Mouse (Mus musculus): ENCODE data around the gene Cldn15. TPM values are rescaled to one million over a fixed set of nuclear protein-coding genes. Genes with fewer than 3 reads are reported as not detected.

The Cldn15 gene
- 0.21 and 0.35 TPM in 2 replicates for polyA plus RNA-seq (2015; fragmentation: Nextera tagmentation; extraction: Ambion mirVana)

DNA sequence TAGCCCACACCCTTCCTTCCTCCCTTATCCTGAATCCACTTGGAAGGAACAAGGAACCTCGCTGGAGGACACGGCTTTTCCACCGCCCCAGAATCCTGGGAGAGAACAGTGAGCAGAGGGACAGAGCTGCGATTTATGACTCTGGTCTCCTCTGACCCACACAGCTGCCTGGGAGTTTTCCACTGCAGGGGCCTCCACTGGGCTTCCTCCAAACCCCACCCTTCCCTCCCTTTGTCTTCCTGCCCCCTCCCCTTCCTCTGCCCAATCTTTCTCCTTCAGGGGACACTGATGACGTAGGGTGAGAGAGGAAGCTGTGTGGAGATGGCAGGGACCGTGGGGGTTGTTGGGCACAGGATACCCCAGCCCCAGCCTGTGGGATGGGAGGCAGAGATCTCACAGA is at the start of gene Cldn15:
Cldn15 (plus strand) TSS at position 286 of the 400 bp plus-strand sequence.
- H3K4me2 ChIP-seq, result no peak within 1 kb of the TSS
- 66% methylated on average over 6 of the region's 6 CpGs for WGBS
- H3K27me3 ChIP-seq, result no peaks in the 10 kb centered on the region
- H3K36me3 ChIP-seq, result peaks cover 53% of the 10 kb centered on the region
- H3K27ac ChIP-seq, result no peak within 1 kb of the TSS
- H3K4me3 ChIP-seq, result no peak within 1 kb of the TSS
- no peak for ATAC-seq (ENCODE audit: low FRiP score)
- H3K9me3 ChIP-seq, result no peaks in the 10 kb centered on the region
- no peak within 1 kb of the TSS; the same call in 1 of the 2 replicates for H3K9ac ChIP-seq
- H3K4me1 ChIP-seq (replicated peaks), result peaks cover 15% of the 10 kb centered on the region

DNA sequence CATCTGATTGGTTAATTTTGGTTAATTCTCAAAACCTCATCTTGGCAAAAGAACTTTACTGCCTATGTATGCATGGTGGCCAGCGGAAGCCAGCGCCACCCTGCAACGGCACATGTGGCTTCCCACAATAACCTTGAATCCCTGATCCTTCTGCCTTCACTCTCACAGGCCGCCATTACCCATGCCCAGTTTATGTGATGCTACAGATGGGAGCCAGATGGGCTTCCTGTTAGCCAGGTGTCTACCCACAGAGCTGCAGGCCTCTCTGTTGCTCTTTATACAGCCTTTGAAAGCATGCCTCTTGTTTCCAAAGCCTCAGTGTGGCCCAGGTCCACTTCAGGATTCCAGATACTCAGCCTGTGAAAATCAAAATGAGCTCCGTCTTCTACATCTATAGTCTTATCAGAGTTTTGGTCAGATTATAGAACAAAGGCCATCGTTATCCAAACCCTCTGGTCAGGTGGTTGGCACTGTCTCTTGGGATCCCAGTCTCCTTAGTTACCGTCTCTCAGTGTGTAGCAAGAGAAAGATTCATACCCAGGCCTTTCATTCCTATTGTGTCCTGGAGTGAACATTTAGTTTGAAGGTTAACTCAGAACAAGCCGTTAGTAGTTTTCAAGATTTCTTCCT is 48.7 kb upstream of the Cldn15 start:
- WGBS, result 95% methylated on average over 8 of the region's 8 CpGs
- Histone ChIP-seq H3K4me3 (no peak overlapping the region), H3K9ac (no peak overlapping the region), H3K4me2 (no peak overlapping the region), H3K27me3 (no peaks in the 10 kb centered on the region), H3K27ac (no peak overlapping the region), H3K4me1 (replicated peaks) (peaks cover 7% of the 10 kb centered on the region), H3K9me3 (no peaks in the 10 kb centered on the region), H3K36me3 (peaks cover 16% of the 10 kb centered on the region)
- ATAC-seq (ENCODE audit: low FRiP score), result no peak

DNA sequence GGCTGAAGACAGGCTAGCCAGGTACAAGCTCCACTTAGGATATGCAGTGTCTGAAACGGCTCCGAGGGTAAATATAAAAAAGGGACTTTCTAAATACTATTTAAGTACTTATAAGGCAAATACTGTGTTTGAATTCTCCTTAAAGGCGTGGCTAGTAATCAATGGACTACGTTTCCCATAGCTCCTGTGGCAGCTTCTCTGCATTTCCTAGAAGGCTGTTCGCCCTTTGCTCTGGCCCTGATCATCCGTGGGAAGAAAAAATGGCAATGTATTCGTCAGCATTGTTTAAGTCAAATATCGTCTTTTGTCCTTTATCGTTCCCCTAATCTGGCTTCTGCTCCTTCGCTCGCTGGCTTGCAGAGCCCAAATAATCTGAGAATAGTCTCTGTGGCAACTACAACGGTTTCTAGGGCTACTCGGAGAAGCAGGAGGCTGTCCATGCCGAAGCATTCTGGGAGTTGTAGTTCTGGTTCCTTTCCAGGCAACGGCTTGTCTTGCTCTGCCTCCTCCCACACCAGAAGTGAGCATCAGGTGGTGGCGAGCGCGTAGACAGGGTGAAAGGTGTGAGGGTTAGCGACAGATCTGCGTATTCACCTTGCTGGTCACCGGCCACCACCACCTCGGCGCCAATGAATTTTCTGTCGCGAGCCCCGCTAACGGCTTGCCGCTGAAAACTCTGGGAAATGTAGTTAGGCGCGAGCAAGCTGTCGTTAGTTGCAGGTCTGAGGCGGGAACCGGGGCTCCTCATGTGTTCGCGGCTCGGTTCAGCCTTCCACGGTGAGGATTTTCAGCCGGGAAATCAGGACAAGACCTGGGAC is 47.6 kb upstream of the Cldn15 start:
- no peaks in the 10 kb centered on the region for H3K9me3 ChIP-seq
- WGBS, result 3% methylated on average over 38 of the region's 38 CpGs
- peak; percentile 91 for ATAC-seq (ENCODE audit: low FRiP score)
- H3K4me2 ChIP-seq, result peak overlapping the region; percentile 74
- peaks cover 7% of the 10 kb centered on the region for H3K4me1 ChIP-seq (replicated peaks)
- no peaks in the 10 kb centered on the region for H3K27me3 ChIP-seq
- H3K27ac ChIP-seq, result peak overlapping the region; percentile 76
- peak overlapping the region; percentile 54 for H3K4me3 ChIP-seq
- H3K9ac ChIP-seq, result peak overlapping the region; percentile 78
- H3K36me3 ChIP-seq, result peaks cover 4% of the 10 kb centered on the region; the same call in 1 of the 2 replicates

DNA sequence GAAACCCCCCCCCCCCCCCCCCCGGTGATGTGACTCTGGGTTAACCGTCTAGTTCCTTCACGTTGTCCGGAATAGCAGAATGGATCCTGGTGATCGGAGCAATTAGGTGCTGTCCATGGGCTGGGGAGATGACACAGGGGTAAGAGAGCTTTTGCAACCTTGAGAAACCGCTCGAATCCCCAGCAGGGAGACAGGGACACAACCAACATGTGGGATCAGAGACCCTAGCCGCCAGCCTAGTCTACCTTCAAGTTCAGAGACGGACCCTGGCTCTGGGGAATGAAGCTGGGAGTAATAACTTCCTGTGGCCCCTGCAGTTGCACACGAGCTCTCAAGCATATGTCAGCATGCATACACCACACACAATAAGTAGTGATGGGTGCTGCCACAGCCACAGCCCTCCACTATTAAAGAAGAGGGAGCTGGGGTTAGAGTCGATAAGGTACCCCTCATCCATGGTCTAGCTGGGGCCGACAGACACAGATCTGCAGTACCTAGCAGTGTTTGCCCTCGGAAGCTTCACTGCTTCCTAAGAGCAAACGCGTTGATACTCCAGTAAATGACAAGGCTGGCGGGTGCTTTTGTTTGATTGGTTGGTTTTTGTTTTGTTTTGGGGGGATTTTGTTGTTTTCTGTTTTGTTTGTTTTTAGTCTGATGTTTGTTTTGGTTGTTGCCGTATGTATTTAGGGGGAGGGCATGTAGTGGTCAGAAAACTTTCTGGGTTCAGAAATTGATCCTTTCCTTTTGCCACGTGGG is 46.7 kb upstream of the Cldn15 start:
- Histone ChIP-seq H3K27ac (no peak overlapping the region), H3K9me3 (no peaks in the 10 kb centered on the region), H3K4me3 (peak overlapping the region; percentile 54), H3K27me3 (no peaks in the 10 kb centered on the region), H3K4me2 (peak overlapping the region; percentile 74), H3K36me3 (no peaks in the 10 kb centered on the region; the same call in 1 of the 2 replicates), H3K9ac (peak overlapping the region; percentile 78), H3K4me1 (replicated peaks) (peaks cover 7% of the 10 kb centered on the region)
- 23% methylated on average over 18 of the region's 18 CpGs for WGBS
- ATAC-seq (ENCODE audit: low FRiP score), result 0 out of 2 replicates have a peak, but pooled peaks have one; percentile 16

DNA sequence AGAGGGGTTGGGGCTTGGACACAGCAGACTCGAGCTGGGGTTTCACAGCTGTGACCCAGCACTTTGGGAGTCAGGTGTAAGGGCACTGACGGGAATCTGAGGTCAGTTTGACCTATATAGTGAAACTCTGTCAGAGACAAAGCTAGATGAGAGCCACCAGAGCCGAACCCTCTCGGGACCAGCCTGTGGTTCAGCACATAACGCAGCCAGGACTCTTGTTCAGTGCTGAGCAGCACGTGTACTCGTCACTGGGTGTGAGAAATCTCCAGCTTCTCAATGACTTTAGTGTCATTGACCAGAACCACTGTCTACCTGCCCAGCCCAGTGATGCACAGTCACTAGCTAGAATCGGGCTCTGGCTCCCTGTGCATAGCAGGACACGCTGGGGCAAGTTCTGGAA is 43.6 kb upstream of the Cldn15 start:
- peaks cover 9% of the 10 kb centered on the region; the same call in 1 of the 2 replicates for H3K36me3 ChIP-seq
- no peaks in the 10 kb centered on the region for H3K9me3 ChIP-seq
- H3K4me1 ChIP-seq (replicated peaks), result peaks cover 7% of the 10 kb centered on the region
- 89% methylated on average over 9 of the region's 9 CpGs for WGBS
- no peak for ATAC-seq (ENCODE audit: low FRiP score)
- H3K27ac ChIP-seq, result no peak overlapping the region
- no peaks in the 10 kb centered on the region for H3K27me3 ChIP-seq
- H3K9ac ChIP-seq, result no peak overlapping the region
- no peak overlapping the region for H3K4me3 ChIP-seq
- H3K4me2 ChIP-seq, result no peak overlapping the region

DNA sequence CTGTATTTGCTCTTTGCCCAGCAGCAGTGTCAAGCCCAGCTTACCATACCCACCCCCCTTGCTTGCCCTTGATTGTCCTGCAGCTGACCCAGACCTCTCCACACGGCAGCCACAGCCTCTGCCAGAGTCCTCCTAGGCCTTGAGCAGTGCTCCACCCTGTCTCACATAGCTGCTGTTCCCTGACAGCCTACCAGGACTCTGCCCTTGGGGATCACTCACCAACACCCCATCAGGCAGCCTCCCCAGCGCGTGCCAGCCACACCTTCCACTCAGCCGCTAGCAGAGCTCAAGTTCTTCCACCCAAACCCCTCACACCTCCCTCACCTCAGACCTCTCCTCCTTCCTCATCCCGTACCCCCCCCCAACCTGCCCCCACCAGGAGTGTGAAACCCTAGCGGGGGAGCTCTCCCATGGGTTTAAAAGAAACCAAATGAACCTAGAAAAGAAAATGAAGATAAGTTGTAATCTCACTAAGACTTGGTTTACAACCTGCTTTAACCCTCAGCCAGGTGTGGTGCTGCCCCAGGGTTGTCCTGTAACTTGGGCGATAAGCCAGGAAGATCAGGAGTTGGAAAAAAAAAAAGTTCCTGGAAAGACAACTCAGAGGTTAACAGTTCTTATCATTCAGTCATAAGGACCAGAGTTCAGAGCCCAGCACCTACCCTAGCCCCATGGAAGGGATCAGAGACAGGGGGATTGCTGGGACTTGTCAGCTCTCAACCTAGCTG is 42.5 kb upstream of the Cldn15 start:
- 78% methylated on average over 7 of the region's 7 CpGs for WGBS
- ATAC-seq (ENCODE audit: low FRiP score), result no peak
- Histone ChIP-seq H3K27ac (no peak overlapping the region), H3K4me2 (no peak overlapping the region), H3K9me3 (no peaks in the 10 kb centered on the region), H3K4me3 (no peak overlapping the region), H3K9ac (0 out of 2 replicates have a peak overlapping the region, but pooled peaks have one; percentile 35), H3K4me1 (replicated peaks) (peaks cover 7% of the 10 kb centered on the region), H3K27me3 (no peaks in the 10 kb centered on the region), H3K36me3 (peaks cover 9% of the 10 kb centered on the region; the same call in 1 of the 2 replicates)

DNA sequence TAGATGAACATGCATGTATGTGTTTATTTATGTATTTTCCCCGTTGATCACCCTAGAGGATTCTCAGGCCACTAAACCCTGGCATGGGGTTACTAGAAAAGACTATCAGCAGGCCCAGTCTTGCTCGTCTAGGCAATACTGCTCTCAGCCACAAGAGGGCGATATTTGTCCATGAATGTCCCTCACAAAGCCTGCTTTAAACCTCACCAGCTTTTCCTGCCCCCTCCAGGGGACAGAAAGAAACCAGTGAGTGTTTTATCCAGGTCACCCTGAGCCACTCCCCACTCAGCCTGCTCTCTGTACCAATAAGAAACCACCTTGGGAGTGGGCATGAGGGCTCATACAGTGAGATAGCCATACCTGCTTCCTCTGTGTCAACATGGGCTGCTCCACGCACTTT is 37.3 kb upstream of the Cldn15 start:
- Histone ChIP-seq H3K27me3 (no peaks in the 10 kb centered on the region), H3K4me2 (no peak overlapping the region), H3K4me3 (no peak overlapping the region), H3K27ac (peak overlapping the region; percentile 25; the same call in 1 of the 2 replicates), H3K36me3 (peaks cover 9% of the 10 kb centered on the region; the same call in 1 of the 2 replicates), H3K4me1 (replicated peaks) (peaks cover 3% of the 10 kb centered on the region; the same call in 1 of the 2 replicates), H3K9ac (no peak overlapping the region), H3K9me3 (no peaks in the 10 kb centered on the region)
- 23% methylated on average over 4 of the region's 4 CpGs for WGBS
- peak; percentile 84 for ATAC-seq (ENCODE audit: low FRiP score)

DNA sequence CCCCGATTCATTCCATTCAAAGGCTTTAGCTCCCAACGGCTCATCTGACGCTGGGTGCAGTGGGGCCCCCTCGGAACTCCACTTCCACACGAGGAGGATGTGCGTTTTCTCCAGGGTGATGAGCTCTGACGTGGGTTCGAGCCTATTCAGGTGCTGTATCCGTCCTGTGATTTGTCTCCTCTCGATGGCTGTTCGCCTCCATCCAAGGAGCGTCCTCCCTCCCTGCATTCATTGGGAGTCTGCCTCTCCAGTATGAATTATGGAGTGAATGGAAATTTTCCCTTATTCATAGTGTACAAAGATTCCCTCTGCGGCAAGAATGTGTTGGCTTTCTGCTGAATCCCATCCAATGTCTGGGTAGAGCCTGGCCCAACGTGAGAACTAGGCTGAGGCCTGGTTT is 34.5 kb upstream of the Cldn15 start:
- H3K36me3 ChIP-seq, result no peaks in the 10 kb centered on the region; the same call in 1 of the 2 replicates
- H3K4me1 ChIP-seq (replicated peaks), result peaks cover 3% of the 10 kb centered on the region; the same call in 1 of the 2 replicates
- no peaks in the 10 kb centered on the region for H3K27me3 ChIP-seq
- no peak overlapping the region for H3K4me2 ChIP-seq
- H3K4me3 ChIP-seq, result no peak overlapping the region
- no peaks in the 10 kb centered on the region for H3K9me3 ChIP-seq
- no peak overlapping the region for H3K27ac ChIP-seq
- WGBS, result 80% methylated on average over 14 of the region's 14 CpGs
- no peak overlapping the region for H3K9ac ChIP-seq
- no peak for ATAC-seq (ENCODE audit: low FRiP score)

DNA sequence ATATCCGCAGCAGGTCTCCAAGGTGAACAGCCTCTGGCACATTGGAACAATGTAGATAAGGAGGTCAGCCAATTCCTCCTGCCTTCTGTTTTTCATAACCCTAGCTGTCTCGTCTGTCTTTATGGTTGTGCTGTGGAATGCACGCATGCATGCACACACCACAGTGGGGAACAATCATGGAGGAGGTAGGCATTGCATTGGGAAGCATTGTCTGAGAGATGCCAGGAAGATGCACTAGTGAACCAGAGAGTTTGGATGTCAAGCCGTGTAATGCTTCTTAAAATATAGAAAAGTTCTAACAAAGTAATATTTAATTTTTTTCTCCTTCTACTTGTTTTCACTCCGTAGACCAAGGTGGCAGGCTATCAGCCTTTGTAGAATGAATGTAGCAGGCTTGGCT is 33.5 kb upstream of the Cldn15 start:
- Histone ChIP-seq H3K27me3 (no peaks in the 10 kb centered on the region), H3K4me3 (no peak overlapping the region), H3K27ac (no peak overlapping the region), H3K4me1 (replicated peaks) (peaks cover 3% of the 10 kb centered on the region; the same call in 1 of the 2 replicates), H3K9ac (no peak overlapping the region), H3K9me3 (no peaks in the 10 kb centered on the region), H3K36me3 (no peaks in the 10 kb centered on the region), H3K4me2 (no peak overlapping the region)
- no peak for ATAC-seq (ENCODE audit: low FRiP score)
- WGBS, result 83% methylated on average over 5 of the region's 5 CpGs

DNA sequence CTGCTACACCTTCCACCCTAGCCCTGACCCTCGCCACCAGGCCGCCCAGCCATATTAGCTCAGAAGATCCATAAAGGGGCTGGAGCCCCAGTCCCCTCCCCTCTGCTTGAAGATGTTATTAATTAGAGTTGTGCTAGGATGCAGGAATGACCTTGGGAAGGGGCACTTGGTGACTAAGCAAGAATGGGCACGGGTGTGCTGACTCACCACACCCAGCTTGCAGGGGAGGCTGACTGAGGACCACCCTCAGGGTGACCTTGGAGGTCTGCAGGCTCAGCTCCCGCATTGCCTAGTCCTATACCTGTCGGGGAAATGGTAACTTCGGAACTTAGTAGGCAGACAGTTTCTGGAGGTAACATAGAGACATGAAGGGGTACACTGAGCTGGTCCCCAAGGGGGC is 32.5 kb upstream of the Cldn15 start:
- Histone ChIP-seq H3K27me3 (no peaks in the 10 kb centered on the region), H3K4me1 (replicated peaks) (peaks cover 3% of the 10 kb centered on the region; the same call in 1 of the 2 replicates), H3K36me3 (no peaks in the 10 kb centered on the region), H3K27ac (no peak overlapping the region), H3K9me3 (no peaks in the 10 kb centered on the region), H3K4me3 (no peak overlapping the region), H3K9ac (no peak overlapping the region), H3K4me2 (no peak overlapping the region)
- no peak for ATAC-seq (ENCODE audit: low FRiP score)
- WGBS, result 88% methylated on average over 6 of the region's 6 CpGs

DNA sequence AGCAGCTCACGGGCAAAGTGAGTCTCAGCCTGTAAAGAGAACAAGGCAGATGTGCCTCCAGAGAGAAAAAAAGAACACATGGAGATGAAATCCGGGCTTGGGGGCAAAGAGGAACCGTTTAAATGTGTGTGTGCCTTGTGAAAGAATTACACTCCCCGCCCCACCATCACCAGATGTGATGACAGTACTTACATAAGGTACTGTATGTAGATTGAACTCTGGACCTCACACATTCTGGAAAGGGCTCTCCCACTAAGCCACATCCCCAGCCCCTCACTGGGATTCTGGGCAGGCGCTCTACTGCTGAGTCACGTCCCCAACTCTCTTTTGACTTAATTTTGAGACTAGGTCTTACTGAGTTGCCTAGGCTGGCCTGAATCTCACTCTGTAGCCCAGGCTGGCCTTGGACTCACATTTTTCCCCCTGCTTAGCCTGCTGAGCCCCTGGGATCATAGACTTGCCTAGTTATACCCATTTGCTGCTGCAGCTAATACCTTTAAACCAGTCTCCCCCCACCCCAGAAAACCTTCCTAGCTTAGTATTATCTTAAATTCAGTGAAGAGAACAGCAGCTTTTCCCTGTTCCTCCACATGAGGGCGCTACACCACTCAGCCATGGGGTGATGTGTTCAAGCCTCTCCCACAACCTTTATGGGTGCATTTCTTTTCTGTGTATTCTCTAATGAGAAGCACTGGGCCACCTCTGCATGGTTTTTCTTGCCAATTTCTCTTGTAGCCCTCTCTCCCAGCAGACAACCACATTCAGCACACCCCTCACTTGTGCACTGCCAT is 30.3 kb upstream of the Cldn15 start:
- Histone ChIP-seq H3K4me1 (replicated peaks) (no peaks in the 10 kb centered on the region), H3K9ac (no peak overlapping the region), H3K36me3 (no peaks in the 10 kb centered on the region), H3K4me2 (no peak overlapping the region), H3K27ac (no peak overlapping the region), H3K4me3 (no peak overlapping the region), H3K27me3 (no peaks in the 10 kb centered on the region), H3K9me3 (no peaks in the 10 kb centered on the region)
- WGBS, result 68% methylated on average over 7 of the region's 7 CpGs
- ATAC-seq (ENCODE audit: low FRiP score), result no peak
